Mouse (Mus musculus) ovary, postnatal 14 days (tissue): ENCODE results near the gene Ccdc120.
"Not testable (repeated sequence)": the region's sequence is repeated elsewhere in the genome, so short reads cannot be mapped to it uniquely, and the experiment has no call there.

Source experiments
- DNase-seq: peaks from one replicate; pipeline ENCODE4 v3.0.0; 2022; ENCODE audit warnings: low spot score

Gene Ccdc120

GRCm38 (mm10) chrX:7753627-7754026 lies 2.9 kb upstream of the Ccdc120 start:
- DNase-seq: not testable (repeated sequence)

GRCm38 (mm10) chrX:7745429-7745828 lies 5.3 kb downstream of the Ccdc120 start:
- DNase-seq: no peak

- DNase-seq: no peak
Observed at GRCm38 (mm10) chrX:7744940-7745339, 5.8 kb downstream of the Ccdc120 start.

GRCm38 (mm10) chrX:7743470-7743869 lies 7.2 kb downstream of the Ccdc120 start:
- no peak for DNase-seq

- no peak for DNase-seq
Observed at GRCm38 (mm10) chrX:7741103-7741502, 9.6 kb downstream of the Ccdc120 start.

GRCm38 (mm10) chrX:7740082-7740819 lies 10.5 kb downstream of the Ccdc120 start:
- no peak for DNase-seq

- DNase-seq: no peak
Observed at GRCm38 (mm10) chrX:7739336-7740081, 11.2 kb downstream of the Ccdc120 start.

- DNase-seq: peak; percentile 45
Observed at GRCm38 (mm10) chrX:7733571-7734156, 17.0 kb downstream of the Ccdc120 start.

- DNase-seq: no peak
Observed at GRCm38 (mm10) chrX:7728922-7729265, 21.8 kb downstream of the Ccdc120 start.

GRCm38 (mm10) chrX:7728215-7728921 lies 22.3 kb downstream of the Ccdc120 start, which contains the start of gene Praf2:
Gene Praf2 (plus strand): TSS chrX:7728439.
- peak; percentile 53 for DNase-seq

GRCm38 (mm10) chrX:7727176-7727575 lies 23.5 kb downstream of the Ccdc120 start:
- no peak for DNase-seq

GRCm38 (mm10) chrX:7725841-7726240 lies 24.9 kb downstream of the Ccdc120 start:
- no peak for DNase-seq

- no peak for DNase-seq
Observed at GRCm38 (mm10) chrX:7724135-7724534, 26.6 kb downstream of the Ccdc120 start.

- no peak for DNase-seq
Observed at GRCm38 (mm10) chrX:7722691-7723090, 28.0 kb downstream of the Ccdc120 start.

- no peak for DNase-seq
Observed at GRCm38 (mm10) chrX:7722282-7722611, 28.5 kb downstream of the Ccdc120 start.

- DNase-seq: peak; percentile 46
Observed at GRCm38 (mm10) chrX:7721514-7722281, 29.0 kb downstream of the Ccdc120 start, which contains the start of gene Gm45208. Gene Gm45208 (plus strand): TSS chrX:7722245.

GRCm38 (mm10) chrX:7716058-7716457 lies 34.6 kb downstream of the Ccdc120 start:
- DNase-seq: not testable (repeated sequence)

GRCm38 (mm10) chrX:7714135-7714899 lies 36.4 kb downstream of the Ccdc120 start, which contains the start of gene Wdr45:
Gene Wdr45 (plus strand): TSS chrX:7714333.
- DNase-seq: peak; percentile 73

GRCm38 (mm10) chrX:7713764-7714134 lies 37.0 kb downstream of the Ccdc120 start:
- not testable (repeated sequence) for DNase-seq

GRCm38 (mm10) chrX:7696954-7697381 lies 53.7 kb downstream of the Ccdc120 start, which contains the start of gene Gpkow:
Gene Gpkow (plus strand): TSS chrX:7697131.
- peak; percentile 38 for DNase-seq

- DNase-seq: no peak
Observed at GRCm38 (mm10) chrX:7696520-7696919, 54.2 kb downstream of the Ccdc120 start.
